Mouse (Mus musculus): Measurements from ENCODE around the gene Hsf2.
A peak's percentile ranks its signal among the peaks of the same experiment; 100 is the strongest.
"Not testable (repeated sequence)": the region's sequence is repeated elsewhere in the genome, so short reads cannot be mapped to it uniquely, and the experiment has no call there.

Gene Hsf2

DNA sequence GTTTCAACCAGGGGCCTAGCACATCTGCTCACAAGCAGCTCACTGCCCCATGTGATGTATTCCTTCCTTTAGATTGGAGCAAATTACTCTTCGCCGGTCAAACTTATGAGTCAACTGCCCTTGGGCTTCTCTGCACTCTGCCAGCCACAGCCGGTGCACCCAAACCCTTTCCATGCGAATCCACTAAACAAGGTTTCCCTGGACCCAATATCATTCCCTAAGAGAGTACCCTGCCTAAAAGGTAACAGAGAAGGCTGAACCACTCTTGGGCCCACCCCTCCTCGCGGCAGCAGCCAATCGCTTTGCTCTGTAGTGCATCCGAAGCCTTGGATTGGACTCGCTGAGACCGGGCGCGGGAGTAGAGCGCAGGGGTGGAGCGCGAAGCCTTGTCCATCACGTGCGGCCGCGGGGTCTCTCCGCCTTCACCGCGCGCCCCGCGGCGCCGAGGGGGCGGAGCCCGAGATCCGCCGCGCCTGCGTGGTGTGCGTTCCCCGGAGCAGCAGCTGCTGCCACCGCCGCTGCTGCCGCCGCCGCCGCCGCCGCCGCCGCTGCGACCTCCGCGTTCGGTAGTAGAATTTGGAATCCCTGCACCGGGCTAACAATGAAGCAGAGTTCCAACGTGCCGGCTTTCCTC, at the start of gene Hsf2:
Gene Hsf2, plus strand, starts transcription at position 478 of the 634 bp plus-strand sequence.
- peak; percentile 97 for DNase-seq

GRCm38 (mm10) chr10:57437898-57438297, 48.3 kb upstream of the Hsf2 start:
- no peak for DNase-seq

DNA sequence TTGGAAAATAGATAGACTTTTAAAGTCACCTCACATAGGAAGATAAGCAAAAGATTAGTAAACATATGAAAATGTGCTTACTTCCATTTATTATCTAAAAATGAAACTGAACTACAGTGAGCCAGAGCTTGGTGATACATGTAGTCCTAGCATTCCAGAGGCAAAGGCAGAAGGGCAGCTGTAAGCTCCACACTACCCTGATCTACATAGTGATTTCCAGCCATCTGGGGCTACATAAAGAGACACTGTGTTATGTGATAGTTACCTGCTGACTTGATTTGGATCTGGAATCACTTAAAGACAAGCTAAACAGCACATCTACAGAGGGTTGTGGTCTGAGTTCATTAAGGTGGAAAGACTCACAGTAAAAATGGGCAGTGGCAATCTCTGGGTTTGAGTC, 45.1 kb upstream of the Hsf2 start:
- DNase-seq = no peak

DNA sequence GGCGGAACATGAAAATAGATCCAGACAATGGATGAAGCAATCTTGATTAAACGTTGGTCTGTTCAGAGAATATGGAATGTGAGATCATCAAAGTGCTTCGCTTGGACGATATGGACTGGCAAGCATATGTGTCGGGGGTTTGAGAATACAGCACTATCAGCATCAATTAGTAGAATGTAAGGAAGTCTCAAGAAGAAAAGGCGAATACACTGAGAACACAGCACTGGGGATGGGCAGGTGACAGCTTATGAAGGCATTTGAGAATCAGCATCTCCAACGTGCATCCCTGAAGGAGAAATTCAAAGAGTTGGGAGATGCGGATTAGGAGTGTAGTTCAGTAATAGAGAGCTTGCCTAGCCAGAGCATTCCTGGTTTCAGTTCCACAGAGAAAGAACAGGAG, 41.8 kb upstream of the Hsf2 start:
- DNase-seq = no peak

- no peak for DNase-seq
These were observed 40.5 kb upstream of the Hsf2 start for GRCm38 (mm10) chr10:57445655-57446054.

DNA sequence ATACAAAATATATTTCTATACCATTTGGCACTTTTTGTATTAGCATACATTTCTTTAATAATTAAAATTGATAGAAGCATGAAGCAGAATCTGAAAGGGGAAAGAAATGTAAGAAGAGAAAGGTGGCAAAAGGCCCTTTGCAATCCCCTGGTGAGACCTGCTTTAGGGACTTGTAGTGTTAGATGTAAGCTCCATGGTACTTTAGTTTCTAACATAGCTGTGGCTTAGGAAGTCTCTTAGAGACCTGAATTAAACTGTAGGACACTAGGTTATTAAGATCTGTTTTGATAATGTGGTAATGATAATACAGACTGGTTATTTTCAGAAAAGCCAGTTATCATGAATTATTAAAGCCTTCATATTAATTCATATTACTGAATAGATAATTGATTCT, 38.5 kb upstream of the Hsf2 start:
- no peak for DNase-seq

DNA sequence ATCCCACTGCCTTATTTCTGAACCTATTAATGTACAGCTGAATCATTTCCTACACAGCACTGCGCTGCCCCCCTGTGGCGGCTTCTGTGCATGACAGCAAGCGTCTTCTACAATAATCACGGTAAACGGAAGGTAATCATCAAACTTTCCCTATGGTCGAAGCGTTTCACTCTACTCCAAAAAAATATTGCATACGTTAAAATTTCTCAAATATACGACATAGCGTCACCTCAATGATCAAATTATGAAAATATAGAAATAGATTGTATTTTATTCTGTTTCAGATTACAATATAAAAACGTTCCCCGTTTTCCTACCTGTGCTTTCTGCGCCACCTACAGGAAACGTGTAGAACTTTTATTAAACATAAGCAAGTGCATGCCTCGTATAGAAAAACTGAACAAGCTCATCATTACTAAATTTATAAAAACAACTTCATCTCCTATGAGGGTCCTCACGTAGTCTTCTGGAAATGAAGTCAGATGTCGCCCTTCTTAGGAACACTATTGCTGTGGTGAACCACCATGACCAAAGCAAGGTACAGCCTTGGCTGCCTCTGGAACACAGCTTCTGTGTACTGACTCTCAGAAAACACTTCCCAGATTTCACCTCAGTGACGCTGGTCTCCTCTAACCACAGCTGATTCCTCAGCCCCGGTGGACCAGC, 38.0 kb upstream of the Hsf2 start:
- peak; percentile 46 for DNase-seq

GRCm38 (mm10) chr10:57463298-57463697, 22.9 kb upstream of the Hsf2 start:
- not testable (repeated sequence) for DNase-seq

DNA sequence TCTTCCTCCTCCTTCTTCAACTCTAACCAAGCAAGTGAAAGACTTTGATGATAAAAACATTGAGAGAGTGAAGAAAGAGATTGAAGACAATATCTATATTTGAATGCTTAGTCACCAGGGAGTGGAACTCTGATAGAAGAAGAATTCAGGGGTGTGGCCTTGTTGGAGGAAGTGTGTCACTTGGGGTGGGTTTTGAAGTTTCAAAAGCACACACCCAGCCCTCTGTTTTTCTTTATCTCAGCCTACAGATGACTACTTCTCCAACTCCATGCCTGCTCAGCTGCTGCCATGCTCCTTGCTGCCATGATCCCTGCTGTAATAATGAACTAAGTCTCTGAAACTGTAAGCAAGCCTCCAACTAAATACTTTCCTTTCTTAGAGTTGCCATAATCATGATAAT, 20.4 kb upstream of the Hsf2 start:
- DNase-seq = no peak

GRCm38 (mm10) chr10:57477121-57477843, 8.9 kb upstream of the Hsf2 start:
- DNase-seq = no peak

- DNase-seq = no peak
These were observed 4.5 kb upstream of the Hsf2 start for GRCm38 (mm10) chr10:57481717-57482116.

DNA sequence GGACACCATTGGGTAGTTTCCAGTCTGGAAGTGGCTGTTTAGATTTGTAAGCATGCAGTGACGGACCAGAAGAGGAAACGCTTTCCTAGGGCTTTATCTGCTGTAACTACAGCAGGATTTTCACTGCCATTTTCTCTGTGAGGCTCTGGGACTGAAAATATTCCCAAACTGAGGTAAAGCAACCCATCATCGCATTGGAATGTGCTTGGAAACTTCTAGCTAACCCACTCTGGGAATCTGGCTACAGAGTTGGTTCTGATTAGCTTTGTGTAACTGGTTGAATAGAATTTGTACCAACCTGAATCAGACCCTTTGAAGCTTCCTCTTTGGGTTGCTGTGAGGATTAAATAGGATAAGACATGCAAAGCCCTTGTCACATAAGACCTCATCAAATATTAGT, 1.4 kb upstream of the Hsf2 start:
- DNase-seq = no peak

- DNase-seq = no peak
These were observed 422 bp downstream of the Hsf2 start for GRCm38 (mm10) chr10:57486542-57487071.

DNA sequence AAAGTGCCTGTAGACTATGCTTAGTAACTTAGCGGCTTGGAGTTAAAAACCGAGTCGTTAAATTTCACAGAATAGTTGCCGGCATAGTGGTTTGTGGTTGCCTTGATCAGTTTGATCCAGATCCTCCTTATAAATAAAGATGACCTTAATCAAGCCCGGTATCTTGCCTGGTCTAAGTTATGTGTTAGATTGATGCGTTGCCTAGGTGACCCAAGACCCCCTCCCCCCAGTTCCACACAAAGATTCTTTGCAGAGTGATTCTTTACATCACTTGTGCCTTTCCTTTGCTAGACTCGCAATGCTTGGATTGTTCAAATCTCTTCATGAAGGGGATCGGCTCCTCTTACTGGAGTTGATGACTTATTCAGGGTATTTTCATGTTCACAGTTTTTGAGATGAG, 1.0 kb downstream of the Hsf2 start:
- DNase-seq = no peak

- no peak for DNase-seq
These were observed 2.4 kb downstream of the Hsf2 start for GRCm38 (mm10) chr10:57488591-57488990.

DNA sequence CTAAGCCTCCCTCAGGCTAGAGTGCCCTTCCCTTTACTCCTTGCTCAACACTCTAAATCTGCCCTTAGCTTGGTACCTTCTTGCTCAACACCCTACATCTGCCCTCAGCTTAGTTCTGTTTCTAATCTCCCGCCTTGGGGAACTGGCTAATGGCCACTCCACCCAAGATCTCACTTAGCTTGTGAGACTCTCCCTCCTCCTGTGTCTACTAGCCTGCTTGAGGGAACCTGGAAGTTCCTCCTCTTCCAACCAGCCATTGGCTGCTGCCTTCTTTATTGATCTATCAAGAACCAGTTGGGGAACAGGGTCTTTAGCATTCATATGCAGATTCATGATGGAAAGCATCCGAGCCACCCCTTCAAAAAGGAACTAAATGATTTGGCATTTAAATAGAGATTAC, 5.9 kb downstream of the Hsf2 start:
- DNase-seq = no peak

DNA sequence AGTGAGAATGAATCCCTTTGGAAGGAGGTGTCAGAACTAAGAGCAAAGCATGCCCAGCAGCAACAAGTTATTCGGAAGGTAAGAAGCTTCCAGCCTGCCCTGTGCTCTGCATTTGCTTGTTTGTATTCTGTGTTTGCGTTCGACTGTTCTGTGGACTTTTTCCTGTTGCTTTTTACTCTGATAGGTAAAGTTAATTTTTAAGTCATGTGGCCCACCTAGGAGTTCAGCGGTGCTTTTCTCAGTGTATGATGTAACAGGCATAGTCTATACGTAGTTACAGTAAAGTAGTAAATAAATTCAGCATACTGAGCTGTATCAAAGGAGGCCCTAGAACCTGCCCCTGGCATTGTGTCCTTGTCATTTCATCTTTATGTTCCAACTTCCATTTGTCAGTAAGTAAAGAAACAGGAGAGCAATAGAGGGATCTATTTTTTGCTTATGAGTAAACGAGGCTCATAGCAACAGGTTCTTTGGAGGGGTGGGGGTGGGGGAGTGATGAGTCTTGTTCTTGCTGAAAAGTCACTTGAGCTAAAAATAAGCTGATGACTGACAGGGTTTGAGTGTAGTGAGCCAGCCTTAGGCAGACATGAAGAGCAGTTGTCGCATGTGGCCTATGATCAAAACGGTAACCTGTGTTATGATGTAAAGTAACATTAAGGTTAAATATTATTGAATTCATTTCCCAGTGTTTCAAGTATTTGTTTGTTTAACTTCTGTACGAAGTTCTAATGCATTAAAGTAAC, 13.4 kb downstream of the Hsf2 start:
- DNase-seq = no peak

- DNase-seq = peak; percentile 11
These were observed 28.4 kb downstream of the Hsf2 start for GRCm38 (mm10) chr10:57514616-57515015.

- DNase-seq = no peak
These were observed 29.1 kb downstream of the Hsf2 start for GRCm38 (mm10) chr10:57515278-57515677.

GRCm38 (mm10) chr10:57526469-57526868, 40.3 kb downstream of the Hsf2 start:
- DNase-seq = no peak

DNA sequence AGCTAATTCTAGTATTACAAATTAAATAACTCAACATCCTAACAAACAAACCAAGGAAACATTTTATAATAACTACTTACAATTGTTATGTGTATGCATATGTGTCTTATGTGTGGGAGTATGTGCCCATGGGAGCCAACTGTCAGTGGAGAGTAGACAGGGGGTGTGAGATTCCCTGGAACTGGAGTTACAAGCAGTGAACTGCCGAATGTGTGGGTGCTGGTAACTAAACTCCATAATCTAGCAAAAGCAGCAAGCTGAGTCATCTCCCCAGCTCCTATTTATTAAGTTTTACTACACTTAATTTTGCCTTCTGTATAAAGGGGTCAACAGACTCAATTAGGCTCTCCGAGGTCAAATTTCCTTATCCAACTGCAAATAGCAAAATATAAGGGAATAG, 44.9 kb downstream of the Hsf2 start:
- no peak for DNase-seq

DNA sequence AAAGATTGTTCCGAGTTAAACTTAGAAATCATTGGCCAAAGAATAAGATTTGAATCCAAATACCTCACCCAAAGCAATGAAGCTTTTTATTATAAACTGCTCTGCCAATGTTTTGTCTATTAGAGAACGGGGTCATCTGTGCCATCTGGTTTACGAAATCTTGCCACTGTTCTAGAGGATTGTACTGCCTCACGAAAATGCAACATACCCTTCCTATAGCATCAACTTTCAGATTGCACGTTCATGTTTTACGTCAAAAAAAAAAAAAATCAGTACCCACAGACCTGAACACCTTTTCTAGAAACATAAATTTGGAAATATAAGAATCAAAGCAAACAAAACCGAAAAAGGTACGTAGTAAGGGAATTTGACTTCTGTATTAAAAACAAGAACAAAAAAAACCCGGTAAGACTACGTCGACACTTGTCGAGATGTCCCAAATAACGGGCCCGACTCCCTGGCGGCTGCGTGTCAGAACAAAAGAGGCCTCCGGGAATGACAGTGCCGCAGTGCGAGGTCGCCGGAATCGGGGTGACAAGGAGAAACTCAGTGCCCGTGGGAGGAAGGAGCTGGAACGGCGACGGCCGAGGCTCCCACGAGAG, 45.5 kb downstream of the Hsf2 start:
- DNase-seq = no peak

Data from kidney, adult 11 months (tissue).